Mouse (Mus musculus) liver, embryonic 14.5 days (tissue): ENCODE measurements around the gene Sult1e1.

Source experiments
- CTCF ChIP-seq: IDR thresholded peaks from 2 replicates; pipeline ENCODE4 v1.5.1; 2016; ENCODE audit warnings: antibody characterized with exemption, low read depth, control low read depth
- EP300 ChIP-seq: IDR thresholded peaks from 2 replicates; pipeline ENCODE4 v1.6.1; 2016; ENCODE audit warnings: antibody characterized with exemption, low read depth

- no peak for TF ChIP-seq CTCF
- no peak for TF ChIP-seq EP300
These were observed 18.6 kb downstream of the Sult1e1 start for GRCm38 (mm10) chr5:87572781-87573180.
